Mouse (Mus musculus) hindbrain, embryonic 10.5 days (tissue): ENCODE results near the gene Camta2. TPM values are rescaled to one million over a fixed set of nuclear protein-coding genes. Genes with fewer than 3 reads are reported as not detected.

Source experiments
- DNase-seq: peaks from one replicate; pipeline ENCODE4 v3.0.0-alpha.2; 2017; ENCODE audit warnings: low spot score
- H3K27ac ChIP-seq: fragments of 300-500 bp; sonication (generic); 2 replicates; pipeline ENCODE4 v1.5.1; 2016; ENCODE audit warnings: mild to moderate bottlenecking, moderate library complexity
- H3K27me3 ChIP-seq: fragments of 300-500 bp; sonication (generic); 2 replicates; pipeline ENCODE4 v1.6.1; 2016; ENCODE audit warnings: mild to moderate bottlenecking; ENCODE audit not compliant: poor library complexity, insufficient read depth, severe bottlenecking
- H3K36me3 ChIP-seq: fragments of 300-500 bp; sonication (generic); 2 replicates; pipeline ENCODE4 v1.6.1; 2016; ENCODE audit warnings: mild to moderate bottlenecking, moderate library complexity
- H3K4me1 ChIP-seq: fragments of 300-500 bp; sonication (generic); replicated peaks from 2 replicates; pipeline ENCODE4 v1.6.1; 2016; ENCODE audit warnings: mild to moderate bottlenecking
- H3K4me3 ChIP-seq: fragments of 300-500 bp; sonication (generic); 2 replicates; pipeline ENCODE4 v1.5.1; 2016; ENCODE audit warnings: mild to moderate bottlenecking, moderate library complexity
- H3K9me3 ChIP-seq: fragments of 300-500 bp; sonication (generic); 2 replicates; pipeline ENCODE4 v1.6.1; 2016; ENCODE audit warnings: mild to moderate bottlenecking, moderate library complexity
- WGBS: fragments of 180-500 bp; shearing (Covaris S2); methylation state at CpG from one replicate; pipeline ENCODE4 v1.1.7; 2016; 5-methylcytosine and 5-hydroxymethylcytosine counted together
- polyA plus RNA-seq: library from polyadenylated mRNA; unstranded; fragments of >200 nt; fragmentation: Nextera tagmentation; extraction: Ambion mirVana; gene quantifications from 2 replicates; pipeline ENCODE4 v1.2.1, GENCODE M21; 2016

Camta2 gene
- polyA plus RNA-seq, 1 experiment from 2014 or later = 11.8 TPM

DNA sequence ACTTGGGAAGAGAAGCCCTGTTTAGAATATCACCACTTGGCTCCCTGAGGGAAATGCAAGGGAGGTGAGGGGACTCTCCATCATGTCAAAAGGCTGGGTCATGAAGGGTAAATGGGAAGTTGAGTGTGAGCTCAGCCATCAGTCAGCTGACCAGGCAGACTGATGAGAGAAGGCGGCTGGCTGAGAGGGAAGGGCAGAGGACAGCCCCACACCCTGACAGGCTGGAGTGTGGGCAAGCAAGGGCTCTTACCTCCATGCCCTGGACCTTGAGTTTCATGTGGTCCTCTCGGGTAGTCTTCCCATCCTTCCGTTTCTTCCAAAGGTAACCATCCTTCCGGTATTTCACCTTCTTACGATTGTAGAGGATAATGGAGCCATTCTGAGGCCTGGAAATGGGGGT lies 4.3 kb downstream of the Camta2 start:
- peaks cover 56% of the 10 kb centered on the region for H3K36me3 ChIP-seq
- H3K27me3 ChIP-seq = no peaks in the 10 kb centered on the region
- H3K4me1 ChIP-seq = peaks cover 56% of the 10 kb centered on the region
- no peak overlapping the region for H3K27ac ChIP-seq
- DNase-seq = no peak
- H3K9me3 ChIP-seq = no peaks in the 10 kb centered on the region
- WGBS = 89% methylated on average over 5 of the region's 5 CpGs
- H3K4me3 ChIP-seq = no peak overlapping the region

DNA sequence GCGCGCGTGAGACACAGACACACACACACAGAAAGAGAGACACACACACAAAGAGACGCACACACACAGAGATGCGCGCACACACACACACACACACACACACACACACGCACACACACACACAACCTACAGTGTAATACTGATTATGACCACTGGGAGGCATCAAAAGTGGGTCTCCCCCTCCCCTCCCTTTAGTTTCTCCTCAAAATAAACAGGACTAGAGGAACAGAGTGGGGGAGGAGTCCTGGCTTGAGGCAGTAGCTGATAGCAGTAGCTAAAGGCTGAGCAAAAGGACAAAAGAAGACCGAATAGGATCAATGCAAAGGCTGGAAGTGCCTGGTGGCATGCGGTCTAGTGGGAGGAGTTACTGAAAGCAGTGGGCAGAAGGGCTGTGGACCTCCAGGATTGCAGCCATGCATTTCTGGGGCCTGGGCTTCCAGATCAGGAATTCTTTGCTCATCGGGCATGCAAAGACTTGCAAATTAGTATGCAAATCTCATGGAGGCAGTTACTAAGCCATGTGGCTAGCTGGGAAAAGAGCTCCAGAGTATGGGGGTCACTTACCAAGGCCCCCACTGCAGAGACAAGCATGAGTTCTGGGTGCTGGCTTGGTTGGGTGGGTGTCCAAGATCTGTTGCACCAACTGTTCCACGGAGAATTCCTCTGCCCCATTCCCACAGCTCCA lies 5.9 kb downstream of the Camta2 start:
- Histone ChIP-seq H3K36me3 (peaks cover 62% of the 10 kb centered on the region), H3K27me3 (no peaks in the 10 kb centered on the region), H3K4me3 (peak overlapping the region; percentile 20; the same call in 1 of the 2 replicates), H3K9me3 (no peaks in the 10 kb centered on the region), H3K4me1 (peaks cover 45% of the 10 kb centered on the region), H3K27ac (peak overlapping the region; percentile 81)
- 13% methylated on average over 11 of the region's 11 CpGs for WGBS
- peak; percentile 72 for DNase-seq

GRCm38 (mm10) chr11:70681170-70681569 lies 6.7 kb downstream of the Camta2 start:
- Histone ChIP-seq H3K27me3 (no peaks in the 10 kb centered on the region), H3K9me3 (no peaks in the 10 kb centered on the region), H3K4me3 (0 out of 2 replicates have a peak overlapping the region, but pooled peaks have one; percentile 0), H3K4me1 (peaks cover 36% of the 10 kb centered on the region), H3K36me3 (peaks cover 69% of the 10 kb centered on the region), H3K27ac (peak overlapping the region; percentile 81)
- DNase-seq = no peak
- WGBS = 55% methylated on average over 12 of the region's 12 CpGs

GRCm38 (mm10) chr11:70679894-70680293 lies 8.0 kb downstream of the Camta2 start:
- Histone ChIP-seq H3K27me3 (no peaks in the 10 kb centered on the region), H3K9me3 (no peaks in the 10 kb centered on the region), H3K27ac (no peak overlapping the region), H3K36me3 (peaks cover 73% of the 10 kb centered on the region), H3K4me1 (peaks cover 34% of the 10 kb centered on the region), H3K4me3 (no peak overlapping the region)
- 84% methylated on average over 8 of the region's 8 CpGs for WGBS
- DNase-seq = no peak

GRCm38 (mm10) chr11:70679361-70679760 lies 8.5 kb downstream of the Camta2 start:
- Histone ChIP-seq H3K27ac (no peak overlapping the region), H3K36me3 (peaks cover 71% of the 10 kb centered on the region), H3K4me3 (no peak overlapping the region), H3K27me3 (no peaks in the 10 kb centered on the region), H3K4me1 (peaks cover 35% of the 10 kb centered on the region), H3K9me3 (no peaks in the 10 kb centered on the region)
- 97% methylated on average over 8 of the region's 8 CpGs for WGBS
- no peak for DNase-seq

DNA sequence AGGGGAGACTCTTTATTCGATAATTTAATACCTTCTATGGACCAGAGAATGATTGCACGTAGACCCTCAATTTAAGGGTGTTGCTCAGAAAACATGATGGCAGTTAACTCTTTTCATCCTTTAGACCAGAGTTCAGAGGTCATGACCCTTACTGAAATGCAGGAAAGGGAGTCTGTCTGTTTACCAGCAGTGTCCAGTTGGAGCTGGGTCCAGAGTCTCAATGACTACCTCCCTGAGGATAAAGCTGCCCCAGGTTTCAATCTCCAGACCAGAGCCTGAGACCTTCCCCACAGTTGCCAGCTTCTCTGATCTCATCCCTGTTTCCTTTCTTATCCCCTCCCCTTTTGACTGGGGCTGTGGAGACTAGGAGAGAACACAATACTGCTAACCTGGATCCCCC lies 9.3 kb downstream of the Camta2 start:
- Histone ChIP-seq H3K4me3 (no peak overlapping the region), H3K36me3 (peaks cover 71% of the 10 kb centered on the region), H3K27ac (no peak overlapping the region), H3K4me1 (peaks cover 42% of the 10 kb centered on the region), H3K27me3 (no peaks in the 10 kb centered on the region), H3K9me3 (no peaks in the 10 kb centered on the region)
- whole genome bisulfite sequencing = 60% methylated on average over 2 of the region's 2 CpGs
- no peak for DNase-seq

GRCm38 (mm10) chr11:70678092-70678491 lies 9.8 kb downstream of the Camta2 start:
- peaks cover 40% of the 10 kb centered on the region for H3K4me1 ChIP-seq
- peaks cover 66% of the 10 kb centered on the region for H3K36me3 ChIP-seq
- no peaks in the 10 kb centered on the region for H3K9me3 ChIP-seq
- no peaks in the 10 kb centered on the region for H3K27me3 ChIP-seq
- no peak for DNase-seq
- no peak overlapping the region for H3K27ac ChIP-seq
- H3K4me3 ChIP-seq = no peak overlapping the region
- 75% methylated on average over 9 of the region's 9 CpGs for WGBS

GRCm38 (mm10) chr11:70674501-70674900 lies 13.4 kb downstream of the Camta2 start:
- H3K9me3 ChIP-seq = no peaks in the 10 kb centered on the region
- WGBS = 65% methylated on average over 11 of the region's 11 CpGs
- no peaks in the 10 kb centered on the region for H3K27me3 ChIP-seq
- 0 out of 2 replicates have a peak overlapping the region, but pooled peaks have one; percentile 30 for H3K27ac ChIP-seq
- no peak overlapping the region for H3K4me3 ChIP-seq
- peaks cover 37% of the 10 kb centered on the region for H3K4me1 ChIP-seq
- DNase-seq = no peak
- H3K36me3 ChIP-seq = peaks cover 63% of the 10 kb centered on the region

DNA sequence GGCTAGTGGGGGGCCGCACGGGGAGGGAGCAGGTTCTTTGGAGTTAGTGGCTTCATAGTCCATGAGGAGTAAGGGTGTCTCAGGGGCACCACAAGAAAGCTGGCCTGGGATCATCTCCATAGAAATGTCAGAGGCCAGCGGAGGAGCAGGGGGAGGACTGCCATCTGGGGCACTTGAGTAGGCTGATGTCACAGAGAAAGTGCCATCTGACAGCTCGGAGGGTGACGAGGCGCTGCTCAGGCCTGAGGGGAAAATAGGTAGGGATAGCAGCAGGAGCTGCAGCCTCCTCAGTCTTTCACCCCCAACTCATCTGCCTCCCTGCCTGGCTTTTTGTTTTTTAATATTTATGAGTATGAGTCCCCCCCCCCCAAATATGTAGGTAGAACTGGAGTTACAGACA lies 13.9 kb downstream of the Camta2 start:
- Histone ChIP-seq H3K27me3 (no peaks in the 10 kb centered on the region), H3K36me3 (peaks cover 58% of the 10 kb centered on the region), H3K4me1 (peaks cover 38% of the 10 kb centered on the region), H3K27ac (peak overlapping the region; percentile 30; the same call in 1 of the 2 replicates), H3K4me3 (no peak overlapping the region), H3K9me3 (no peaks in the 10 kb centered on the region)
- DNase-seq = no peak
- 55% methylated on average over 6 of the region's 6 CpGs for WGBS

GRCm38 (mm10) chr11:70671333-70672047 lies 16.4 kb downstream of the Camta2 start:
- Histone ChIP-seq H3K9me3 (no peaks in the 10 kb centered on the region), H3K36me3 (peaks cover 58% of the 10 kb centered on the region), H3K27me3 (no peaks in the 10 kb centered on the region), H3K4me1 (peaks cover 43% of the 10 kb centered on the region), H3K27ac (no peak overlapping the region), H3K4me3 (peak overlapping the region; percentile 80; the same call in 1 of the 2 replicates)
- DNase-seq = no peak
- WGBS = 83% methylated on average over 16 of the region's 16 CpGs

DNA sequence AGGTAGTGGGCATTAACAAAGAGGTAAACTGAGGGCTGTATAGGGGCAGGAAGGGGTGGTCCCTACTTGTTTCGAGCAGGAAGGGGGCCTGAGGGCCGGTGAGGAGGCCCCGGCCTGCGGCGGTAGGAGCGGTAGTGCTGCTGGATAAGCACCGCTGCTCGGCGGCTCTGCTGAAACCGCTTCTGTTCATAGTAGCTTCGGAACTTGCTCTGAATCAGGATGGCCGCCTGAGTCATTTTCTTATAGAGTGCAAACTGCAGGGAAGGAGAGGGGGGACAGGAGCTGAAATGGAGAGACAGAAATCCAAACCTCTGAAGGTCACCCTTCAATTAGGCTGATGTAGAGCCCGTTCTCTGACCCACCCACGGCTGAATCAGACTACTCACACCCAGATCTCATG lies 17.4 kb downstream of the Camta2 start:
- Histone ChIP-seq H3K9me3 (no peaks in the 10 kb centered on the region), H3K4me1 (peaks cover 43% of the 10 kb centered on the region), H3K27me3 (no peaks in the 10 kb centered on the region), H3K27ac (peak overlapping the region; percentile 96), H3K36me3 (peaks cover 56% of the 10 kb centered on the region), H3K4me3 (peak overlapping the region; percentile 80)
- 47% methylated on average over 14 of the region's 14 CpGs for WGBS
- DNase-seq = no peak

DNA sequence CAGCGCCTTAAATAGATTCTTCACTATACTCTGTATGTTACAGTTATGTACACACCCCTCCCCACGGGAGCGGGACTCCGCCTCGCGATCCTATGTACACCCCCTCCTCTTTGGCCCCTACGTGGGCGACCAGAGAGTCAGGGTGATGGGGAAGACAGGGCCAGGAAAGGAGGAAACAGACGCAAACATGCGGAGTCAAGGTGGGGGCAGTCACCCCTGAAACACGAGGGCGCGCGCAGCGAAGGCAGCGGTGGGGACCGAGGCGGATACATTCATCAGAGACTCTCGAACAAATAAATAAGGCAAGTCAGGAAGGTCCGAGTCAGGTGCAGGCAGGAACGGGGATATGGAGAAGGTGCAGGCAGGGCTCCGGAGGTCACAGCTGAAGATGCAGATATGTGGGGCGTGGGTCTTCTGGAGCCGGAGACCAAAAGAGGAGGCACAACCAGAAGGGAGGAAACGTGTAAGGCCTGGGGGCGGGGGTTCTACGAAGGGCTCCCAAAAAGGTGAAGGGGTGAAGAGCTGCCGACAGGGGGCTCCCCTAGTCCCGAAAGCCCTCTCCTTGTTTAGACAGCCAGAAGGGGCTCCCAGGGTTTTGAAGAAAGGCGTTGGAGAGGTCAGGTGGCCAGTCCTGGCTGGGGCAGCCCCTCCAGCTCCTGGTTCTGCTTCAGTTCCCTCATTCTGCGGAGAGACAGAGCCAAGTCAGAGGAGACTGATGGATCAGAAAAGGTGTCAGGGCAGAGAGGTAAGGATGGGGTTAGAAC lies 18.1 kb downstream of the Camta2 start:
- Histone ChIP-seq H3K4me1 (peaks cover 43% of the 10 kb centered on the region), H3K36me3 (peaks cover 57% of the 10 kb centered on the region), H3K27ac (peak overlapping the region; percentile 96), H3K9me3 (no peaks in the 10 kb centered on the region), H3K4me3 (peak overlapping the region; percentile 80), H3K27me3 (no peaks in the 10 kb centered on the region)
- peak; percentile 83 for DNase-seq
- under 1% methylated on average over 31 of the region's 31 CpGs for WGBS
